Mouse (Mus musculus) stomach, postnatal 0 days (tissue): ENCODE measurements around the gene Bcl11a. TPM values are rescaled to one million over a fixed set of nuclear protein-coding genes. Genes with fewer than 3 reads are reported as not detected.

ENCODE experiments used
- ATAC-seq: fragments of 200-750 bp; cut with Nextera tagmentation; 2 replicates; pipeline ENCODE4 v1.8.0; 2017; ENCODE audit not compliant: low FRiP score, low TSS enrichment
- DNase-seq: peaks from one replicate; pipeline ENCODE4 v3.0.0-alpha.2; 2016; ENCODE audit warnings: low spot score
- H3K27ac ChIP-seq: fragments of 300-500 bp; sonication (generic); replicated peaks from 2 replicates; pipeline ENCODE4 v1.5.1; 2014; ENCODE audit warnings: mild to moderate bottlenecking, control low read depth
- H3K27me3 ChIP-seq: fragments of 300-500 bp; sonication (generic); 2 replicates; pipeline ENCODE4 v1.6.1; 2014; ENCODE audit warnings: low read length; ENCODE audit not compliant: control insufficient read depth, insufficient read depth
- H3K36me3 ChIP-seq: fragments of 300-500 bp; sonication (generic); 2 replicates; pipeline ENCODE4 v1.6.1; 2014; ENCODE audit warnings: low read length, mixed read lengths; ENCODE audit not compliant: control insufficient read depth, insufficient read depth
- H3K4me1 ChIP-seq: fragments of 300-500 bp; sonication (generic); replicated peaks from 2 replicates; pipeline ENCODE4 v1.6.1; 2014; ENCODE audit warnings: antibody characterized with exemption; ENCODE audit not compliant: control insufficient read depth, insufficient read depth
- H3K4me2 ChIP-seq: fragments of 300-500 bp; sonication (generic); replicated peaks from 2 replicates; pipeline ENCODE4 v1.6.1; 2014; ENCODE audit warnings: low read depth, mild to moderate bottlenecking, control low read depth, moderate library complexity
- H3K4me3 ChIP-seq: fragments of 300-500 bp; sonication (generic); 2 replicates; pipeline ENCODE4 v1.5.1; 2014; ENCODE audit warnings: low read depth, low read length, control low read depth
- H3K9ac ChIP-seq: fragments of 300-500 bp; sonication (generic); 2 replicates; pipeline ENCODE4 v1.6.1; 2014; ENCODE audit warnings: mild to moderate bottlenecking, low read length, control low read depth, mixed read lengths
- H3K9me3 ChIP-seq: fragments of 300-500 bp; sonication (generic); 2 replicates; pipeline ENCODE4 v1.6.1; 2016; ENCODE audit warnings: low read length; ENCODE audit not compliant: control insufficient read depth
- CTCF ChIP-seq: IDR thresholded peaks from 2 replicates; pipeline ENCODE4 v1.5.1; 2016; ENCODE audit warnings: antibody characterized with exemption, low read depth, mild to moderate bottlenecking, moderate library complexity
- EP300 ChIP-seq: optimal IDR thresholded peaks from 2 replicates; pipeline ENCODE3; 2016; ENCODE audit warnings: antibody characterized with exemption
- WGBS: fragments of 180-500 bp; shearing (Covaris S2); extraction: QIAGEN DNeasy Blood & Tissue Kit; methylation state at CpG from one replicate; pipeline ENCODE4 v1.1.7; 2014; 5-methylcytosine and 5-hydroxymethylcytosine counted together
- polyA plus RNA-seq: library from polyadenylated mRNA; unstranded; fragments of >200 nt; fragmentation: Nextera tagmentation; extraction: Ambion mirVana; gene quantifications from 2 replicates; pipeline ENCODE4 v1.2.1, GENCODE M21; 2015

The Bcl11a gene
- polyA plus RNA-seq, 1 experiment from 2014 or later = 10.5 TPM

DNA sequence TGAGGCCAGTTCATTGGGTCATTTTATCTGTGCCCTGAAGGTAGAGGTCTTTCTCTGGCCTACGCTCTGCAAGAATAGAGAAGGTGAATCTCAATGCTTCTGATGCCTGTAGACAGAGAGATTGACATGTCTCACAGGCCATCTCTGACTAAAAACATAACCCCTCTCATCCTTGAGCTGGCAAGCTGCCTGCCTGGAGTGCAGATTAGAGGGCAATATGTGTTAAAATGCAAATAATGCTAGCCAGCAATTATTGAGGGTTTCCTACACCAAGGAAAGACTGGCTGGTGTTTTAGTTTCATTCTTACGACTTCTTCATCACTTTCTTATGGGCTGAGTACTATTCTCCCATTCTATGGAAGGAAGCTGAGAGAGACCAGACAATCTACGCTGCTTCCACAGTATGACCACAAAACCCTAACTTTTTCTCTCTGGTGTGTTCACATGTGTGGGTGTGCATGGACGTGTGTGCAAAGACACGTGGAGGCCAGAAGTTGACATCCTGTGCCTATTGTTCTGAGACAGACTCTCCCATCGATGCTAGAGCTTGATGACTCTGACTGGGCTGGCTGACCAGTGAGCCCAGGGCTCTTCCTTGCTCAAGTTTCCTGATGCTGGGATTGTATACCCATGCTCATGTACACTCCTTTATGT lies 101.1 kb downstream of the Bcl11a start:
- Histone ChIP-seq H3K9me3 (no peaks in the 10 kb centered on the region), H3K27me3 (no peaks in the 10 kb centered on the region), H3K4me3 (no peak overlapping the region), H3K27ac (no peak overlapping the region), H3K4me2 (no peak overlapping the region), H3K9ac (no peak overlapping the region), H3K4me1 (no peaks in the 10 kb centered on the region), H3K36me3 (no peaks in the 10 kb centered on the region)
- DNase-seq (no peak), ATAC-seq (no peak)
- 89% methylated on average over 6 of the region's 6 CpGs for WGBS
- TF ChIP-seq CTCF (no peak), EP300 (no peak)

DNA sequence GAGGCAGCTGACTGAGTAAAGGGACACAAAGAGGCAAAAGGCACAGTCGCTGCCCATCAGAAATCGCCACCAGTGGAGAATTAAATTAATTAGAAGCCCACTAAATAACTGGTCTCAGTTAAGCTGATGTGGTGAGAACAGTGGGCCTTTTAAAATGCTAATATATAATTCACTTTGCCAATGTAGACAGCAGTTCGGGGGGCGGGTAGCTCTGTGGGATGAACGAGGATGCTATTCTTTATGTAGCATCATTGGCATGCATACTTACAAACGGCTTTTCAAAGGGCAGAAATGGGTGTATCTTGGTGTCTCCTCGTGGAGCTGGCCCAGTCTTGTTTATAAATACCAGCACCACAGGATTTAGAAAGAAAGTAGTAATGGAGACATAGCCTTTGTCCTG lies 102.2 kb downstream of the Bcl11a start:
- H3K4me1 ChIP-seq = no peaks in the 10 kb centered on the region
- H3K9me3 ChIP-seq = no peaks in the 10 kb centered on the region
- H3K4me3 ChIP-seq = no peak overlapping the region
- H3K36me3 ChIP-seq = no peaks in the 10 kb centered on the region
- no peak overlapping the region for H3K27ac ChIP-seq
- 80% methylated on average over 7 of the region's 7 CpGs for WGBS
- ATAC-seq = no peak
- H3K27me3 ChIP-seq = no peaks in the 10 kb centered on the region
- no peak overlapping the region for H3K4me2 ChIP-seq
- TF ChIP-seq EP300 (no peak), CTCF (no peak)
- no peak for DNase-seq
- H3K9ac ChIP-seq = no peak overlapping the region

DNA sequence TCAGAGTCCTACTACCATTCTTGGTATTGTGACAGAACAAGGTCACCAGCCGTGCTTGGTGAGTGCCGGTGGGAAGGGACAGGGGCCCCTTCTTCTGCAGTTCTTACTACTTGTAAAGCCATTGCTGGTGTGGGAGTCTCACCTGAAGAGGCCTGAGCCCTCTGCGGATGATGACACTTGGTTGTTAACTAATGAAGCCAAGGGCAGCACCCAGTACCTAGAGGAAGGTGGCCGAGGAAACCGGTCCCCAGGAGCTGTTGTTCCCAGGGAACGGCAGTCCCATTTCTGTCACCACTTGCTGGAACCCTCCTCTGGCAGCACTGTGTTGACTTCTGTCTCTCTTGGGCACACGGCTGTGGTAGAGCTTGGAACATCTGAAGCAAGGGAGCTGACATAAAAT lies 105.6 kb downstream of the Bcl11a start:
- Histone ChIP-seq H3K36me3 (no peaks in the 10 kb centered on the region), H3K9ac (no peak overlapping the region), H3K9me3 (no peaks in the 10 kb centered on the region), H3K4me3 (no peak overlapping the region), H3K4me2 (no peak overlapping the region), H3K27ac (no peak overlapping the region), H3K27me3 (no peaks in the 10 kb centered on the region), H3K4me1 (no peaks in the 10 kb centered on the region)
- 90% methylated on average over 7 of the region's 7 CpGs for WGBS
- DNase-seq (no peak), ATAC-seq (no peak)
- TF ChIP-seq EP300 = no peak
- TF ChIP-seq CTCF = no peak

DNA sequence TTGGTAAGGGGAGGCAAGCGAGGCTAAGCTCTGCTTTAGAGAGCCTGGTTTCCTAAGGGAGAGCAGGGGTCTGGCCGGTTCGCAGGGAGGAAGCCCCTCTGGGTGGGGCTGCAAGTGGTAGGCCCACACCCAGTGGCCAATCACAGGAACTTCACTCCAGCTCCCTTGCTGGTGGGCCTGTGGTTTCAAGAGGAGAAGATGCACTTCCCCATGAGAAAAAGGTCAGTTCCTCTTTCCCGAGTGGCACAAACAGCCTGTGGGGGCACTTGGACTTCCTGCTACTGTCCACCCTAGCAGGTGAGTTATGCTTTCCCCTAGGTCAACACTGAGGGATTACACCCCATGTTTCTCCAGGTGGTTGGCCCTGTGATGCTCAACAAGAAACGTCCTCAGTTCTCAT lies 107.1 kb downstream of the Bcl11a start:
- TF ChIP-seq CTCF (0 out of 2 replicates have a peak, but pooled peaks have one; percentile 6), EP300 (no peak)
- H3K9me3 ChIP-seq = no peaks in the 10 kb centered on the region
- H3K4me1 ChIP-seq = no peaks in the 10 kb centered on the region
- no peak overlapping the region for H3K27ac ChIP-seq
- no peak overlapping the region for H3K9ac ChIP-seq
- no peak overlapping the region for H3K4me3 ChIP-seq
- ATAC-seq (no peak), DNase-seq (no peak)
- 63% methylated on average over 5 of the region's 5 CpGs for WGBS
- no peak overlapping the region for H3K4me2 ChIP-seq
- no peaks in the 10 kb centered on the region for H3K36me3 ChIP-seq
- H3K27me3 ChIP-seq = no peaks in the 10 kb centered on the region

- no peak overlapping the region for H3K9ac ChIP-seq
- no peak overlapping the region for H3K4me3 ChIP-seq
- H3K4me1 ChIP-seq = no peaks in the 10 kb centered on the region
- no peak overlapping the region for H3K4me2 ChIP-seq
- DNase-seq (no peak), ATAC-seq (no peak)
- no peaks in the 10 kb centered on the region for H3K27me3 ChIP-seq
- no peaks in the 10 kb centered on the region for H3K9me3 ChIP-seq
- TF ChIP-seq EP300 = no peak
- TF ChIP-seq CTCF = no peak
- no peak overlapping the region for H3K27ac ChIP-seq
- 40% methylated on average over 3 of the region's 3 CpGs for WGBS
- H3K36me3 ChIP-seq = no peaks in the 10 kb centered on the region
Observed at GRCm38 (mm10) chr11:24190411-24190810, 112.6 kb downstream of the Bcl11a start.

DNA sequence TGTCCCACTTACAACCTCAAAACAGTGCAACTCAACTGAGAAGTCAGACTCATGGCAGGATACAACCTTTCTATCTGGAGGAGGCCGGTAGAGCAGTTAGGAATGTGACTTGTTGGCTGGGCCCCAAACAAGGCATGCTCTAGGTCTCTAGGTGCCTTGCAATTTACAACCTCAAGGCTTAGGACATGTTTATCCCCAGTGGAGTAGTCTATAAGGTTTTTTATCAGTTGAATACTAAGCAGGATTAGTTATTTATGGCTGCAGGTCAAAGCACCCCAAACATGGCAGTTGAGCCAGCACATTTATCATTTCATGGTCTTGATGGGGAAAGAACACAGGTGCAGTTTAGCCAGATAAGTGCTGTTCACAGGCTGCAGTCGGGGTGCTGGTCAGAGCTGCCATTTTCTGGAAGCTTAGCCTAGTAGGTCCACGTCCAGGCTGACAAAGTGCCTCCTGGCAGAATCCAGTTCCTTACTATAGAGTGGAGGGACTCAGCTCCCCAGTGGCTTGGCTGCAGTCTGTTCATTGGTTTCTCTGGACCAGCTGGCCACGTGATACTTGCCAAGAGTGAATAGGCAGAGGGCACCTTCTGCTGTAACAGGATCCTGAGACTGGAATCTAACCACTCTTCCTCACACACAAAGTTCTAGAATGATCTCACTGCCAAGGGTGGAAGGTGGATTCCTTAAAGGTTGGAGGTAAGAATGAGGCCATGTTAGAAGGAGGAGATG lies 118.8 kb downstream of the Bcl11a start:
- no peak overlapping the region for H3K4me2 ChIP-seq
- H3K4me1 ChIP-seq = no peaks in the 10 kb centered on the region
- ATAC-seq (no peak), DNase-seq (no peak)
- H3K4me3 ChIP-seq = no peak overlapping the region
- no peaks in the 10 kb centered on the region for H3K27me3 ChIP-seq
- H3K36me3 ChIP-seq = no peaks in the 10 kb centered on the region
- H3K9ac ChIP-seq = no peak overlapping the region
- no peak for TF ChIP-seq CTCF
- TF ChIP-seq EP300 = no peak
- no peaks in the 10 kb centered on the region for H3K9me3 ChIP-seq
- 72% methylated on average over 4 of the region's 4 CpGs for WGBS
- H3K27ac ChIP-seq = no peak overlapping the region
